Mouse (Mus musculus) lung, postnatal 10 days (tissue): ENCODE results near the gene Tarbp1.
"Not testable (repeated sequence)": the region's sequence is repeated elsewhere in the genome, so short reads cannot be mapped to it uniquely, and the experiment has no call there.

Experiments
- DNase-seq: peaks from one replicate; pipeline ENCODE4 v3.0.0; 2021

Gene Tarbp1

GRCm38 (mm10) chr8:126494160-126495110, 19.6 kb upstream of the Tarbp1 start:
- no peak for DNase-seq

DNA sequence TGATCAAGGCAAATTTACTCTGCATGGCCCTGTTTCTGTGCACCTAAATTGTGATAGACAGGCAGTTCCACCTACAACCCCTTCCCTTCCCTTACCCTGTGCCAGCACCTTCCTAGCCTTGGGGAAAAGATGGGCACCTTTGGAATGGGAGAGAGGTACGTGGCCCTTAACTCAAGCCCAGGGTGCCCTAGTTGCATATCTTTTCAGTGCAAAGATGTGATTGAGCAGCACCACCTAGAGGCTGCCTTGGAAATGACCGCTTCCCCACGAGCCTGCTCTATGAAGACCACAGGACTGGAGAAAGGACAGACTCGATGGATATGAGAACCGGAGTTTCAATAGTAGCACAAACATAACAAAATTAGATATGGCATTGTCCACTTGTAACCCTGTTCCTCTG, 8.1 kb upstream of the Tarbp1 start:
- DNase-seq: peak; percentile 82

- no peak for DNase-seq
These were observed 7.5 kb upstream of the Tarbp1 start for GRCm38 (mm10) chr8:126482348-126482720.

- peak; percentile 84 for DNase-seq
These were observed 6.9 kb upstream of the Tarbp1 start for GRCm38 (mm10) chr8:126481494-126482347.

DNA sequence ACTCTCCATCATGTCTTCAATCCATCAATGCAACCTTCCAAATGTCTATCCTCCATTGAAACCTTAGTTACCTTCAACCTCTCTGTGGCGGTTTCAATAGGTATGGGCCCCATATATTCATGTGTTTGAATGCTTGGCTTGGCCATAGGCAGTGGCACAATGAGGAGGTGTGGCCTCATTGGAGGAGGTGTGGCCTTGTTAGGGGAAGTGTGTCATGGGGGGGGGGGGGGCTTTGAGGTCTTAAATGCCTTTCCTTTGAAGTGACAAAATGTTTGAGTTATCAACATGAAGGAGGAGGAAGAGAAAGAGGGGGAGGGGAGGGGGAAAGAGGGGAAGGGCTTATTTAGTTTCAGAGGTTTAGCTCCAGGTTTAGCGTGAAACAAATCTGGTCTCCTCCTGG, 5.5 kb upstream of the Tarbp1 start:
- DNase-seq: no peak

DNA sequence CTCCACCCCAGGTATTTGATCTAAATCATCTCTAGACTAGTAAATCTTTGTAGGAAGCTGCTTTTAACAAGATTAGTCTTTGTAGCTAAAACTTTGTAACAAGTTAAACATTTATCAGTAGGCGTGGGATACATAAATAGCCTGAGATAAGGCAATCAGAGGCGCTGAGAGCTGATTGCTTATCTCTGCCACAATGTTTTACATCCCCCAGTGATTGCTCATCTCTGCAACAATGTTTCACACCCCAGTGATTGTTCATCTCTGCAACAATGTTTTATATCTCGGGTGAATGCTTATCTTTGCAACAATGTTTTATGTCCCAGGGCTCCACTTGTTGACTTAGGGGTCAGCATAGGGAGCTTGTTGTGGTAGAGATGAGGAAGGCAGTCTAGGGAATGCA, 3.8 kb upstream of the Tarbp1 start:
- DNase-seq: no peak

DNA sequence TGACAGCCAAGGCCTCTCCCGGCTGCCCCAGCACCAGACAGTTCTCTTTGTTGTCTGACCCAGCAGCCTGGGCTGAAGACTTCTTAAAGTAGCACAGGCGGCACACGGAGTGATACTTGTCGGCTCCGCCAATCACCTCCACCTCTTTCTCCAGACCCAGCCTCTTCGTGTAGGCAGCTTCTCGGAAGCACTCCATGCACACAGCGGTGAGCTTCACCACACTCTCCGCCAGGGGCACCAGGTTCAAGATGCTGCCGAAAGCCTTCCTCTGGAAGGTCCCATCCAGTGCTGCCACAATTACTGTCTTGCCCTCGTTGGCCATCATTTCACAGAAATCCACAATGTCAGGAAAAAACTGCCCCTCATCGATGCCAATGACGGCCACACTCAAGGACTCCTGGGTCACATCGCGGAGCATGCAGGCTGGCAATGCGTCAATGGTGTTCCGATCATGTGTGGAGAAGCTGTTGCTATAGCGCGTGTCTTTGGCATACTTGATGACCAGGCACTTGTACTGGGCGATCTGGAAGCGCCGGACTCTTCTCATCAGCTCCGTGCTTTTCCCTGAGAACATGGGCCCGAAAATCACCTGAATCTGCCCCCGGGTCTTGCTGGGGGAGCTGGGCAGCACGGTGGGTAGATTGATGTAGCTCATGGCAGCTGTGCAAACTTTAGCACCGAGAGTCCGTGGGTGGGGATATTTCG, 1.4 kb upstream of the Tarbp1 start:
- DNase-seq: peak; percentile 37

DNA sequence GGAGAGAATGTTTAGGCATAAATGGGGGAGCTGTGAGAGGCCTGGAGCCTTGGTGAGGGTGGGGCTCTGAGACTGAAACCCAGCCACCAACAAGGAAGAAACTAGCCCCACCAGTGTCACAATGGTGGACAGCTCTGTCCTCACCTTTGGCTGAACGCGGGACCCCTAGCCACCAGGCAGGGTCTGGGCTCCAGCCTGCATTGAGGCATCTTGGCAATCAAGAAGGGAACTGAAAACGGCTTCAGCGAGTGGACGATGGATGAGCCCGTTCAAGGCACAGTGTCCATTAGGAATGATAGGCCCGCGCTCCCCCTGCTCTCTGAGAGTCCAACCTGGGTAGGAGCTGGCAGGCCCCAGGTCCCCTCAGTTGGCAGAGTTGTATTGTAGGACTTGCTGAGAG, 873 bp upstream of the Tarbp1 start:
- not testable (repeated sequence) for DNase-seq

DNA sequence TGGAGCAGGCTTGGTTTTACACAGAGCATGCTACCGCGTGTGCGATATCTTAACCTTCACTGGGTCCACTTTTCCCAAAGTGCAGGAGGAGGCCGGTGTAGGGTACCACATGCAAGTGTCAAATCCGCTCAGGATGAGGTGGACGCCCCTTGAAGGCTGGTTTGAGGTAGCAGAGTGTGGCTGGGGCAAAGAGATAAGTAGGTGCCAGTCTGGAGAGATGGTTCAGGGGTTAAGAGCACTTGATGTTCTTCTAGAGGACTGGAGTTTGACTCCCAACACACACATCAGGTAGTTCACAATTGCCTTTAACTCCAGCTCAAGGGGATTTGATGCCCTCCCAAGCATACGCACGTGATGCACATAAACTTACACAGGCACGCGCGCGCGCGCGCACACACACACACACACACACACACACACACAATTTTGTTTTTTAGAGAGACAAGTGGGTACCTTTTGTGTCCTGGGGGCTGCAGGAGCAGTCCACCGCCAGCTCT, 1.0 kb downstream of the Tarbp1 start:
- no peak for DNase-seq

DNA sequence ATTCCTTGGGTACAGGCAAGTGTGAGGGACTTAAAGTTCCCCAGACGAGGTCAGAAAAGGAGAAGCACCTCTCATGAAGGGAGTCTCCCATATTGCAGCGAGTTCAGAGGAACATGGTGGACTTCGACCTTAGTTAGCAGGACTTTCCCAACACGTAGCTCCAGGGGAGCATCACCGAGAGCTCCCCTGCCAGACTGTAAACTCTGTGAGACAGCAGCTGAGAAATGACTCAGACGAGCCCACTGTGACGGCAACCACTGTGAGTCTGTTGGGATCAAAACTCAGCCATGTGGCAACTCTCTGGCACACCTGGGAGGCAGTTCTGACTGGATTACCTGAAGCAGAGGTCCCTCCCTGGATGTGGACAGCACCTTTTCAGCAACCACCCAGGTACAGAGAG, 10.8 kb downstream of the Tarbp1 start:
- no peak for DNase-seq

GRCm38 (mm10) chr8:126461735-126462134, 13.1 kb downstream of the Tarbp1 start:
- no peak for DNase-seq

GRCm38 (mm10) chr8:126460274-126460673, 14.6 kb downstream of the Tarbp1 start:
- DNase-seq: peak; percentile 59

- DNase-seq: no peak
These were observed 19.5 kb downstream of the Tarbp1 start for GRCm38 (mm10) chr8:126455383-126455782.

DNA sequence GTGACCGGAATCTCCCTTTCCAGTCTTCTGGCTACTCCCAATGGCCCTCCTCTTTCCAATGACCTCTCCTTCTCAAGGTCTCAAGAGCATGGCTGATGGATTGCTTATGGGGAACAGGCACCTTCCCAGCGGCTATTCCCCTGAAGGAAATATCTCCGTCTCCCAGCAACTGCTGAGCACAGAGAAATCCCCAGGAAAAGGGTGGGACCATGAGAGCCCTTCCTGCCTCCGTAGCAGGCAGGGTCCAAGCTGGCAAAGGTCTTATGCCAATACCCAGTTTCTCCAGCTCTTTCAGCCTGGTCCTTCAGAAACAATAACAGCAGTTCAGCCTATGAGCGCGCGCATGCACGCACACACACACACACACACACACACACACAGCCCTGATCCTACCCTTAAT, 23.7 kb downstream of the Tarbp1 start:
- peak; percentile 16 for DNase-seq

DNA sequence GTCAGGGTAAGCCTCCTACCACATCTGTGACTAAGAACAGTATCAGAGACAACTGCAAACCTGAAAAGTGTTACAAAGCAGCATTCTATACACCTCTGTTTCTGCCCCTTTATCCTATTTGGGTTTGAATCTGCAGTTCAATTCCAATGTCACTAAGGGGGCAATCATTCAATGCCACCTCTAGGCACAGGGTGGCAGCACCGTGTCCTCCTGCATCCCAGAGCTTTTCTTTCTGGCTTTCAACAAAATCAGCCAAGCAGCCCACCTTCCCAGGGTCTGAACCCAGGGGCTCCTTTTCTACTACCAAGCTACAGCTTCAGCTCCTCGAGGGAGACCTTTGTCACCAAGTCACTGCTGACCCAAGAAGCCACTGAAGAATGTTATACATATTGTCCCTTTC, 35.9 kb downstream of the Tarbp1 start:
- no peak for DNase-seq

DNA sequence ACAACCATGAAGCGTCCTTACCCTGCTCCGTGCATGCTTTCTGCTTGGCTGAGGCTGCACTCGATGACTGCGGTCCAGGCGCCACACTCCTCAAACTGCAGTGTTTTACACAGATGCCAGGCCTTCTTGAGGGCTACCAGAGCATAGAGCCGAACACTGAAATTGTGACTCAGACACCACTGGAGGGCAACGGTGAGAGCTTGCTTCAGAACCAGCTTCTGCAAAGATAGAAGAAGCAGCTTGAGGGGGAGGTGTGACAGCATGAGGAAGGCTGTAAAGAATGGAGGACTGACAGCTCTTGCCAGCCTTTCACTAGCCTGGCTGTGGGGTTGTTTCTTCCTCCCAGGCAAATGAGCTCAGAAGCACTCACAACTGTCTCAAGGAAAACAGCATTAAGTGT, 41.0 kb downstream of the Tarbp1 start:
- no peak for DNase-seq

DNA sequence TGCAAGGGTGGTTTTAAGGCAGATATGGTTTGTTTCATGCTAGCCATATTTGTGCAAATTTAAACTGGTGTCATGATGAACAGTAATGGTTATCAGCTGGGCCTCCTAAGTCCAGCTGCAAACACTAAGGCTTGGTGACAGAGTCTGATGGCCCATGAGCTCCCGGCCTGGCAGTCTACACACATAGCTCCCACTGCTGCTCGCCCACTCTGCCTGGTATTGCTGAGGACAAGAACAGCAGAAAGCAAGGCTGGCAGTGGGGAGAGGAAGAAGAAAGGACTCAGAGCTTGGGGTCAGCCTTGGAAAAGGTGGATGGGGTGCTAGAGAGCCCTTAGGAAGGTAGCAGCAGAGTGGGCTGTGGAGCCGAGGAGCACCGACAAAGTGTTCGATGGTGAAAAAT, 45.2 kb downstream of the Tarbp1 start:
- DNase-seq: no peak

DNA sequence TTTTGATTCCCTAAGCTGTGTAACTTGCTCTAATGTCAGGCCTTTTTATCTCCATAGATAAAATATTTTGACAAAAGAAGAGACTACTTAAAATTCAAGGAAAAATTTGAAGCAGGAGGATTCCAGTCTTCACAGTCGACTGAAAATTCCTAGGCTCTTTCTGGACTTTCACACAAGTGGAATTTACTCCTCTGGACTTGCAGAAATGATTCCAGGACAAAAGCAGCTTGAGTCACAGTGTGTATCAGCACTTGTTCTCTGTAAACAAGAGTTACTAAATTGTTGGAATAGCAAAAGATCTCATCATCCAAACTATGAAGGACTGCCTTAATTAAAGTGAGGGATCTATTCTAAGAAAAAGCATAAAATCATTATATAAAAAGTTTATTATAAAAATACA, 49.9 kb downstream of the Tarbp1 start:
- no peak for DNase-seq

- DNase-seq: no peak
These were observed 50.7 kb downstream of the Tarbp1 start for GRCm38 (mm10) chr8:126424163-126424562.

- DNase-seq: peak; percentile 44
These were observed 52.0 kb downstream of the Tarbp1 start for GRCm38 (mm10) chr8:126422920-126423300.

- DNase-seq: peak; percentile 99
These were observed 52.5 kb downstream of the Tarbp1 start, which contains the start of gene Coa6 for GRCm38 (mm10) chr8:126422174-126422919. Gene Coa6 (plus strand): TSS chr8:126422515.

GRCm38 (mm10) chr8:126420834-126421233, 54.0 kb downstream of the Tarbp1 start:
- DNase-seq: no peak
